Mouse (Mus musculus) left cerebral cortex, adult 8-10 months (tissue): ENCODE results near the gene Tspan32. TPM values are rescaled to one million over a fixed set of nuclear protein-coding genes. Genes with fewer than 3 reads are reported as not detected.

Experiments
- DNase-seq, 2 experiments: peaks; one replicate each; pipeline ENCODE4 v3.0.0; 2022; ENCODE audit warnings: low spot score in 2 of 2
- total RNA-seq, 4 experiments: library from RNA; stranded (reverse); gene quantifications; 2 replicates each; pipeline ENCODE4 v1.2.4; 2022

The Tspan32 gene
- total RNA-seq, 4 experiments from 2014 or later = 0.18 to 0.44 (median 0.29) TPM

DNA sequence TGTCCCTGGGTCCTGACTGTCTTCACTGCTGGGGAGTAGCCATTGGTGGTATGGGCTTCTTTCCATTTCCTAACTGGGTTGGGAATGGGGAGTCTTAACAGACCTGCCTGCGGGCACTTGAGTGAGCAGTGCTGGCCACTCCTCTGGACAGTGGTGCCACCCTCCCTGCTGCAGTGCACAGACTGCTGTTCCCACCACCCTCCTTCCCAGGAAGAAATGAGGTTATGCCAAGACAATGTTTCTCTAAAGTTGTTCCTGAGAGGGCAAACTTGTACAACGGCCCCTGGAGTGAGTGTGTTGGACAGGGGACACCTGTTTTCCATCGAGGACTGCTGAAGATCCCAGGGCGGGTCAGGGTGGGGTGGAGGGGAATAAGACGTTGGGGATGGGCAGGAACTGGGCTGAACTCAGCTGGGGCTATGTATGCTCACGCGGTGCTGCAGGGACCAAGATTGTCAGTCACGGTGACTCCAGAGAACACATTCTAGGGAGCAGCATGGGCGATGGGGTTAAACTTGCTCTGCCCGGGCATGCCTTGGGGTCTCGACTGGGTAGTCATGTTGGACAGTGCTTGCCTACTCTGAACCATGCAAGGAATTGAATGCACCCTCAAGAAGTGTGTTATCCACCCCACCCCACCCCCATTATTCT lies 49.2 kb downstream of the Tspan32 start:
- no peak for DNase-seq

DNA sequence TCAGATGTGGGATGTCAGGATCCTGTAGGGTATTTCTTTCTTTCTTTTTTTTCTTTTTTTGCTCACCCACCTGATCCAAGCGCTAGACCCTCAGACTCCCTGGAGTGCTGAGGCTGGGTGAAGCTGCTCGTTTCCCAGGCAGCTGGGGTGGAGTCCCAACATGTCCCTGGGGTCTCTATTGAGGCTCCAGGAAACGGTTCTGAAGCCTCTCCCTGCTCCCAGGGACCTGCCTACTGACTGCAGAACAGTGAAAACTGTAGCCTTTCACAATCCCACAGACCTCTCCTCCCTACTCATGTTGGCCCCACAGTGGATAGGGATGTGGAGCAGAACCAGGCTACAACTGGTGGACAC lies 49.7 kb downstream of the Tspan32 start:
- no peak for DNase-seq

DNA sequence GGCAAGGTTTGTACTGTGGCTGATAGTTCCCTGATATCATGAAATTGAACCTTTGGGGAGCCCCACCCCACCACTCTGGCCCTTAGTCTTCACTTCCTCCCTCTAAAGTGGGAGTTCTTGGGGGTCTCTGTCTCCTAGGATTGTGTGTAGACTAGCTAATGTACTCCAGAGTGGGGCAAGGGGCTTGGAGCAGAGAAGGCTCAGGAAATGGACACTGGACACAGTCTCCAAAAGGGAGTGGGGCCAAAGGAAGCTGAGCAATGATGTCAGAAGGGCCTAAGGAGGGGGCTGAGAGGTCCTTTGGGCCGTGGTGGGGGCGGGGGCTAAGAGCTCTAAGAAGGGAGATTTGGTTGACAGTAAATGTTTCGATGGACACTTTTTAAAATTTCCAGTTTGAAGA lies 50.2 kb downstream of the Tspan32 start:
- no peak for DNase-seq

DNA sequence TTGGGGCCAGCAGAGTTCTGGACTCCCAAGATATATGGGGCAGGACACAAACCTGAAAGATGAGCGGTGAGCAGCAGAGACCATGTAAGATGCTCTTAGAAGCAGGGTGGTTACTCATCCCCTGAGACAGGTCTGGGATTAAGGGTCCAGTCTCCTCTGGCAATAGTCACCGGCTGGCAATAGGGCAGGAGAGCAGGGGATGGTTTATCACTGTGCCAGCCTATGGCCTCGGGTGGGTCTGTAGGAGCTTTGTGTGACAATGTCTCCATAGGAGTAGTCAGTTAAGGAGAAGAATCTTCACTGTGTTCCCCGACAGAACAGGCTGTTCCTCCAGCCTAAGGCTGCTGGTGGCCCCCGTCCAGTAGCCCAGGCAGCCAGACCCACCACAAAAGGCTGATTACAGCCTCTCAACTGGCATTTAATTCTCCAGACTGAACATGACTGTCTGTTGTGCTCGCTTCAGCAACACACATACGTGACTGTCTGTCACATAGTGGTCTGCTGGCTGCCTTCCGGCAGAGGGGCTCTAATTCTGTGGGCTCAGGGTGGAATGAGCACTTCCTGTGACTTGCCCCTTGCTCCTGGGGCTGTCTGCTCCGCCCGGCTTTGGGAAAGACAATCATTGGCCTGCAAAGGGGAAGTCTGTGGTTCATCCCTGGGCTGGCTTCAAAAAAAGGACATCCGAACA lies 50.8 kb downstream of the Tspan32 start:
- no peak for DNase-seq

DNA sequence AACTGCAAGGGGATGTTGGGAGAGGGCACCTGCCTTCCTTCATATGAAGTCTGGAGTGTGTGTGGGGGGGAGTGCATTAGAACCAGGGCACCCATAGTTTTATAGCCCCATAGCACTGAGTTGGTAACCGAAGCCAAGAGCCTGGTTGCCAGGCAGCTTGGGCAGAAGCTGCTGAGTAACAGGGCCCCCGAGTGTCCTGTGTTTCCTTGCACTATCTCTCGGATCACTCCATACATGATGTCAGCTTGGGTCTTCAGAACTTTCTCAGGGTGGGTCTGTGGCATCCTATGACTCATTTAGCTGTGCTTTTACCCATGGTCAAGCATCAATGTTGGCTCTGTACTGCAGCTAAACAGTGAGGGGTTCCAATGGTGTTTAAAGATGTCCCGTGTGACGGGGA lies 52.2 kb downstream of the Tspan32 start:
- DNase-seq = no peak

DNA sequence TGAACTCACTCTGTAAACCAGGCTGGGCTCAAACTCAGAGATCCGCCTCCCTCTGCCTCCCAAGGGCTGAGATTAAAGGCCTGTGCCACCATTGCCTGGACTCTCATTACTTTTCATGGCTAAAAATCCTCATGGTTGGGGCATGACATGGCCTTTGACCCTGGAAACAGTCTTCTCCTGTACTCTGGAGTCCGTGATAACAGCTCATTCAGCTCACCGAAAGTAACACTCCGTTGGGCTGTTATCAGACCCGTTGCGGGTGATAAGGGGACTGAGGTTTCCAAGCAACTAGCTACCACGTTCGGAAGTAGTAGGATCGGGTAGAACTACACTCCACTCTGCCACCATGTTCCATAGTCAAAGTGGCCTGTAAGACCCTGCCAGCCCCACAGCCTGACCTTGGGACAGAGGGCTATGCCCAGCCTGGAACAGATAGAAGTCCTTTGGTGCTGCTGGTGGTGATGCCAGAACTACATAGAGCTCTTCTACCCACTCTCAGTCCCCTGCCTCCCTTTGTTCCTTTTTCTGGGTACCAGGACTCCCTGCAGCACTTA lies 52.9 kb downstream of the Tspan32 start:
- DNase-seq = no peak

DNA sequence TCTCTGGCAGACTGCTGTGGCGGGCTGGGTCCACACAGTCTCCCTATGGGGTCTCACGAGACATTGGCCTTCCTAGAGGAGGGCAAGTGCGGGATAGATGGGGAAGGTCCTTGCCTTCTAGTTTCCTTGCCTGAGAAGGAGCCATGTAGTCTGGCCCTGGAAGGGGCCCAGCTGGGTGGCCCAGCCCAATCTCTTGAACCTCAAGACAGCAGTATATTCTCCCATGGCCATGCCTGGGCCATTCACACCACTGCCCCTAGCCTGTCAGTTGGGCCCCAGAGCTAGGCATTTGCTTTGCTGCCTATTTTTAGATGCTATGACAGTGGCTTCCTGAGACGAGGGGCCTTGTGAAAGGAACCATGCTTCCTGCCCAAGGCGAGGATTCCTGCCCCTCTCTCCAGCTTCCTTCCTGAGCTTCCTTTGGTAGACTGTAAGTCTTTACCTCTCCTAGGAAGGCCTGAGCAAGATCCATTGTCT lies 53.4 kb downstream of the Tspan32 start:
- DNase-seq = no peak

DNA sequence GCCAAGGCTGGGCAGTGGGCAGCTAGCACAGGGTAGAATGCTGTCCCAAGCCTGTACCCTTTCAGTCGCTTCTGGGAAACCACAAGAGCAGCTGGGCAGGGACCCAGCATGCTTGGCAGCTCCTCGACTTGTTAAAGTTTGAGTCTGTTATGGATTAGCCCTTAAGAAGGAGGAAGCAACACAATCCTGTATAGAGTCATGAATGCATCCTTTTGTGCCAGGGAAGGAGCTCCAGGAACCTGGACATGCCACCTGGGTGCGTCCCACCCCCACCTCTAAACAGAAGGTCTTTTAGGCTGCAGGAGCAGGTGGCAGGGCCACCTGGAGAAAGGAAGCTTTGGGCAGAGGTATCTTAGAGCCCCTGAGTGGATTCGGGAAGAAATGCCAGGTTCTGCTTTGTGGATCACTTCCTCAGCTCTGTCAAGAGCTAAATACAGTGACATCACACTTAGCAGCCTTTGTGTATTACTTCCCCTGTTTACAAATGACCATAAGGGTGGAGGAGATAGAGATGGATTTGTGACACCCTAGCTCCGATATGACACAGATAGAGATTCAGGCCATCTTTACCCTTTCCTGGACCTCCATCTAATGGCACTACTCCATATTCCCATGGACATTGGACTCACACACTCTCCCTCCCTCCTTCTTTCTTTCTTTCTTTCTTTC lies 54.5 kb downstream of the Tspan32 start:
- DNase-seq = no peak

DNA sequence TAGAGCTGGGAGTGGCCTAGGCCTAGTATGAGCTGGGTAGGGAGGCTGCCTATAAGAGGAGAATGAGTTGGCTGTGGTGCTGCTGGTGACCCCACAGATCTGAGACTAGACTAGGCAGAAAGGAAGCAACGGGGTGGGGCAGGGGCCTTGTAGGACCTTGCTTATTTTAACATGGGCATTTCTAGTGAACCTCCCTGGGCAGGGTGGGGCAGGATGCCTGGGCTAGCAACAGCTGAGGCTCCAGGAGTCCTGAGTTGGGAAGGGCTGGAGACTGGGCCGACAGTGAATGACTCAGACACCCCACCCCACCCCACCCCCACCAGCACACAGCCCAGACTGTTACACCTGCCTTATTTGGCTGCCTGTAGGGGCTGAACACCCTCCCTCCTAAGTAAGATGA lies 57.9 kb downstream of the Tspan32 start:
- DNase-seq = no peak

DNA sequence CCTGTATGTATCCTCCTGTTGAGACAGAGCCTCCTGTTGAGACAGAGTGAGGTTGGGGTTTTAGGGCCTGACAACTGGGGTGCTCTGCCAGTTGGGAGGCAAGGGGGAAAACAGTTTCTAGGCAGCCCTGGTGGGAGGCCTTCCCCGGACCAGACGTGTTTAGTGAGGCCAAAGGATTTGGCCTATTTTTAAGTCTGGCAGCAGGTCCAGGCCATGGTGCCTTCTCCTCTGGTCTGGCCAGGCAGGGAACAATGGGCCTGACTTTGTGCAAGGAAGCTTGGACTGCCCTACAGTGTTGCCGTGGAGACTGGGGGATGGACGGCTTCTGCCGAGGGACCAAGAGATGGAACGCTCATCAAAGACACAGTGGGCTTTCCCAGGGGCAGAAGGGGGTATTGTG lies 59.4 kb downstream of the Tspan32 start:
- DNase-seq = peak in 1 of 2 experiments; percentile 63

DNA sequence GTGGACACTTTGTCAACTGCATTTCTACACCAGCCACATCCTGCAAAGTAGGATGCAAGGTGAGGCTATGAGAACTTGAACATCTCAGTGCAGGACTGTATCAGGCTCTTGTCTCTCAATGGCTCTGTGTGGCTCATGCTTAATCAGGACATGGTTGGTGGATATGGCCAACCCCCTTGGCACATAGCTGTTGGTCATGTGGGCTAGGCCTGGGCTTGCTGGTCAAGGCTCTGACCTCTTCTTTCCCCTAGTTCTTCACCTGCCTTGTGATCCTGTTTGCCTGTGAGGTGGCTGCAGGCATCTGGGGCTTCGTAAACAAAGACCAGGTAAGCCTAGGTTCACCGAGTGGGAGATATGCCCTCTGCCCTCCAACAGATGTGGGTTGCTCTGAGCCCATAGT lies 60.8 kb downstream of the Tspan32 start:
- DNase-seq = no peak

DNA sequence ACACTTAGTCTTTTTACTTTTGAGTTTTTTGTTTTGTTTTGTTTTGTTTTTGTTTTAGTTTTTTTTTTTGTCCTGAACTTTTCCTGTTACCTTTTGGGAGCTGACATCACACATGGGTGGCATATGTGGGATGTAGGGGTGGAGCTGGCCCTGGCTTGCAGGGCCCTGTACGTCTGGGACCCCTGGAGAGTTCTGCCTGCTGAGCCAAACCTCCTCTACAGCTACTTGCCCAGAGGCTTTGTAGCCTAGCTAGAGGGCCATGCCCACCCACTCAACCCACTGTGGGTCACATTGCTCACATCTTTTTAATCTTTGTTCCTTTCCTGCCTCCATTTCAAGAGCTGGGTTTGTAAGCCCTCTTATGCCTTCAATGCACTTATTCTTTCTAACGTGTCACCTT lies 62.6 kb downstream of the Tspan32 start:
- DNase-seq = no peak

DNA sequence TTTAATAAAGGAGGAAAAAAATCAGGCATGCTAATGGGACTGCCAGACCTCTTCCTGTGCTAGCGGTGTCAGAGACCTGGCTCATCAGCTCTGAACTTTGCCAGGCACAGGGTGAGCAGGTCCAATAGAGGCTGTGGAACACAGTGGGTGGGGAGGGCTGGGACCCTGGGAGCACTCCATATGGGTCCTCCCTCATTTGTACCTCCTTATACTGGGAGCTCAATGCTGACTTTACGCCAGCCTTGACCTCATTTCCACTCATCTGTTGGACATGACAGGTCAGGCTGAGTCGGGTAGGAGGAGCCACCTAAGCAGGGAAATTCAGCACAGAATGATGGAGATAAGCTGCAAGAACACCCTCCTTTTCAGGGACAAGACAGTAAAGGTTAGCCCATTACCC lies 63.1 kb downstream of the Tspan32 start:
- DNase-seq = no peak

DNA sequence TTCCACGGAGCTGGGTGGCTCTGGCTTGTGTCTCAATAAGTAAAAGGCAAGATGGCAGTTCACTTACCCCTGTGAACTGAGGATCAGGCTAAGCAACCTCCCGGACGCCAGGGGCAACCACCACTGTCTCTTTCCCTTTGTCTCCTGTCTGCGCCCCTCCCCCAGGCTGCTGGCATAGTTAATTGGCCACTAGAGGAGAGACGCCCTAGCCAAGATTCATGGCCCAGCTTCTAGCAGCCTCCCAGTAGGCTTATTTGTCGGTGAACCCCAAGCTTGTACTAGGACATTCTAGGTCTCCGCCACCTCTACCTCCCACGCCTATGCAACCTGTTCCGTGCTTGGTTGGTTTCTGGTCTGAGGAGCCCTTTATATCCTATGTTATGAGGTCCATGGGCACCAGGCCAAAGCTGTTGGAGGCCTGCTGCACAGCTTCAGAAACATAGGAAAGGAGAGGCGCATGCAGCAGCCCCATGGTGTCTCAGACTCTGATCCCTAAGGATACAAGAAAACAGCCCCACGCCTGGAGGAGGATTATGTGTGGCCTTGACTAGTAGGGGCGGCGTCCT lies 63.6 kb downstream of the Tspan32 start:
- DNase-seq = no peak

DNA sequence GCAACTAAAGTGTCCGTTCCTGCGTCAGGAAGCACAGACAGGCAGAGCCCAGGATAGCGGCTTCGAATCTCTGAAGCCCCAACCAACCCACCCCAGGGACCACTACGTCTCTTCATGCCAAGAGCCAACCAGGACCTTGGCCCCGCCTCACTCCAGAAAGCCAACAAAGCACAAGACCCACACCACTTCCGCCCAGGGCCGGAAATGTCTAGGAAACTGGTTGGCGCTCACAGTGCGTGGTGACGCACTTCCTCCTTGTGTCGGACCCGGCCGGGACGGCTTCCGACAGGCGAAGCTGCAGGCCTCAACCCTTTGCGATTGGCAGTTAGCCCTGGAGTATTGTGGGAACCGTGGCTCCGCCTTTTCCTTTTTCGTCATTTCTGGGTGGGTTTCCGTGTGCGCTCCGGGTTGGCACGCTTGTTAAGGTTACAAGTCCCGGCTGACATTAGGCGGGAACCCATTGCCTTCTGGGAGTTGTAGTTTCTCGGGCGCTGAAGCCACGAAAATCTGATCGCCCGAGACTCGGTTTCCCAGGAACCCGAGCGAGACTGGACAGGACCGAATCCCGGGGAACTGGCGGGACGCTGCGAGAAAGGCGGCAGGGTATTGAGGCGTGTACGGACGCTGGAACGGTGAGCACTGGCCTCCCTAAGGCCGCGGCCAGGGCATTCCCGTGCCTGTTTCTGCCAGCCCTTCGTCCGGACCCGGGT lies 64.2 kb downstream of the Tspan32 start, which contains the start of gene Tssc4:
TSS of gene Tssc4 (plus strand) at position 368 of the 710 bp plus-strand sequence.
- peak; percentile 93 to 100 for DNase-seq

Other genes starting within 250 kb of the Tspan32 start
- gene Th, start 73.9 kb upstream of the Tspan32 start, total RNA-seq = 1 to 10 TPM; 2.4 to 4.9 (median 2.6) TPM
- gene Ascl2, start 35.8 kb upstream of the Tspan32 start, total RNA-seq = under 1 TPM in 3 of 4 experiments, not detected in 1; 0.21 to 0.53 (median 0.46) TPM
- 100 to 1,000 TPM; 406 to 526 (median 451) TPM for gene Cd81, start 47.7 kb downstream of the Tspan32 start, total RNA-seq
- gene Tssc4, start 64.2 kb downstream of the Tspan32 start, total RNA-seq = 10 to 100 TPM; 37.0 to 42.1 (median 39.8) TPM
- gene Trpm5, start 89.6 kb downstream of the Tspan32 start, total RNA-seq = not detected
- 1 to 10 TPM in 2 of 4 experiments, under 1 TPM in 2; 0.21 to 1.1 (median 0.86) TPM for gene Kcnq1, start 101.3 kb downstream of the Tspan32 start, total RNA-seq